Mouse (Mus musculus) MEL (cell line): ENCODE data around the gene Olfr545. TPM values are rescaled to one million over a fixed set of nuclear protein-coding genes. Genes with fewer than 3 reads are reported as not detected.

Experiments
- DNase-seq: peaks from one replicate; pipeline ENCODE4 v3.0.0; 2011; ENCODE audit warnings: low read depth, low spot score
- H3K27ac ChIP-seq: 2 replicates; pipeline ENCODE4 v1.5.1; 2012; ENCODE audit warnings: low read depth, mild to moderate bottlenecking, control low read depth, low read length, moderate library complexity; ENCODE audit not compliant: control insufficient read depth
- H3K27me3 ChIP-seq, 2 experiments: fragments of 150-350 bp in 1 of 2; sonication (generic) in 1 of 2; 2 replicates each; pipeline ENCODE4 v1.6.1; 2012; ENCODE audit warnings: low read length in 2 of 2, mild to moderate bottlenecking in 2 of 2, improper control_type of control experiment in 1 of 2, moderate library complexity in 1 of 2; ENCODE audit not compliant: insufficient read depth in 2 of 2, control insufficient read depth in 1 of 2
- H3K36me3 ChIP-seq, 2 experiments: 2 replicates each; pipeline ENCODE4 v1.6.1; 2012 to 2014; ENCODE audit warnings: low read length in 2 of 2, improper control_type of control experiment in 1 of 2, inconsistent platforms in 1 of 2, mild to moderate bottlenecking in 1 of 2; ENCODE audit not compliant: insufficient read depth in 2 of 2, control insufficient read depth in 1 of 2
- H3K4me1 ChIP-seq, 2 experiments: fragments of 150-350 bp in 1 of 2; sonication (generic) in 1 of 2; 2 replicates each; pipeline ENCODE4 v1.6.1; 2012; ENCODE audit warnings: low read length in 2 of 2, improper control_type of control experiment in 1 of 2, mild to moderate bottlenecking in 1 of 2; ENCODE audit not compliant: insufficient read depth in 2 of 2, control insufficient read depth in 1 of 2
- H3K4me3 ChIP-seq, 2 experiments: fragments of 150-350 bp in 1 of 2; sonication (generic) in 1 of 2; 2 replicates each; pipeline ENCODE4 v1.5.1; 2012; ENCODE audit warnings: low read depth in 2 of 2, low read length in 2 of 2, mild to moderate bottlenecking in 2 of 2, moderate library complexity in 2 of 2, control low read depth in 1 of 2, improper control_type of control experiment in 1 of 2; ENCODE audit not compliant: control insufficient read depth in 1 of 2, insufficient read depth in 1 of 2
- H3K79me2 ChIP-seq: 2 replicates; pipeline ENCODE4 v1.6.1; 2012; ENCODE audit warnings: mild to moderate bottlenecking, low read length, moderate library complexity; ENCODE audit not compliant: control insufficient read depth, poor library complexity, insufficient read depth
- H3K9ac ChIP-seq: 2 replicates; pipeline ENCODE4 v1.6.1; 2012; ENCODE audit warnings: low read depth, mild to moderate bottlenecking, control low read depth, low read length, moderate library complexity; ENCODE audit not compliant: control insufficient read depth, poor library complexity, severe bottlenecking
- H3K9me3 ChIP-seq: fragments of 150-350 bp; sonication (generic); replicated peaks from 2 replicates; pipeline ENCODE4 v1.6.1; 2012; ENCODE audit warnings: mild to moderate bottlenecking, low read length, improper control_type of control experiment, moderate library complexity; ENCODE audit not compliant: insufficient read depth
- BHLHE40 ChIP-seq: IDR thresholded peaks from 2 replicates; pipeline ENCODE4 v1.6.1; 2012; ENCODE audit warnings: low read depth, mild to moderate bottlenecking, inconsistent platforms, low read length, improper control_type of control experiment, borderline replicate concordance
- CHD1 ChIP-seq: IDR thresholded peaks from 2 replicates; pipeline ENCODE4 v1.6.1; 2012; ENCODE audit warnings: low read depth, mild to moderate bottlenecking, inconsistent platforms, low read length, improper control_type of control experiment
- E2F4 ChIP-seq: IDR thresholded peaks from 2 replicates; pipeline ENCODE4 v1.6.1; 2011; ENCODE audit warnings: low read depth, low read length, improper control_type of control experiment, borderline replicate concordance
- ELF1 ChIP-seq: IDR thresholded peaks from 2 replicates; pipeline ENCODE4 v1.6.1; 2014; ENCODE audit warnings: low read depth, mild to moderate bottlenecking, inconsistent platforms, low read length, improper control_type of control experiment, moderate library complexity
- ETS1 ChIP-seq: IDR thresholded peaks from 2 replicates; pipeline ENCODE4 v1.6.1; 2012; ENCODE audit warnings: low read depth, mild to moderate bottlenecking, inconsistent platforms, low read length, improper control_type of control experiment, moderate library complexity
- GATA1 ChIP-seq: IDR thresholded peaks from 2 replicates; pipeline ENCODE4 v1.6.1; 2011; ENCODE audit warnings: low read depth, low read length, improper control_type of control experiment
- HCFC1 ChIP-seq: IDR thresholded peaks from 2 replicates; pipeline ENCODE4 v1.6.1; 2012; ENCODE audit warnings: low read depth, mild to moderate bottlenecking, inconsistent platforms, low read length, improper control_type of control experiment, moderate library complexity
- KAT2A ChIP-seq: conservative IDR thresholded peaks from 2 replicates; pipeline ENCODE4 v1.6.1; 2012; ENCODE audit warnings: low read depth, low read length, improper control_type of control experiment, inconsistent platforms
- MAFK ChIP-seq: IDR thresholded peaks from 2 replicates; pipeline ENCODE4 v1.6.1; 2011; ENCODE audit warnings: low read depth, mild to moderate bottlenecking, low read length, improper control_type of control experiment, borderline replicate concordance
- MXI1 ChIP-seq: IDR thresholded peaks from 2 replicates; pipeline ENCODE4 v1.6.1; 2011; ENCODE audit warnings: mild to moderate bottlenecking, low read depth, low read length, improper control_type of control experiment
- MYB ChIP-seq: IDR thresholded peaks from 2 replicates; pipeline ENCODE4 v1.6.1; 2011; ENCODE audit warnings: mild to moderate bottlenecking, low read depth, low read length, improper control_type of control experiment
- MYC ChIP-seq: IDR thresholded peaks from 2 replicates; pipeline ENCODE4 v1.6.1; 2011; ENCODE audit warnings: low read depth, mild to moderate bottlenecking, low read length, improper control_type of control experiment, moderate library complexity
- NELFE ChIP-seq: IDR thresholded peaks from 2 replicates; pipeline ENCODE4 v1.6.1; 2011; ENCODE audit warnings: low read depth, low read length, improper control_type of control experiment
- NRF1 ChIP-seq: IDR thresholded peaks from 2 replicates; pipeline ENCODE4 v1.6.1; 2014; ENCODE audit warnings: low read depth, mild to moderate bottlenecking, inconsistent platforms, low read length, improper control_type of control experiment, moderate library complexity; ENCODE audit not compliant: poor library complexity, insufficient read depth, severe bottlenecking
- POLR2A ChIP-seq, 2 experiments: IDR thresholded peaks; 2 replicates each; pipeline ENCODE4 v1.6.1; 2011 to 2012; ENCODE audit warnings: low read length in 2 of 2, mild to moderate bottlenecking in 2 of 2, control low read depth in 1 of 2, improper control_type of control experiment in 1 of 2, low read depth in 1 of 2, moderate library complexity in 1 of 2; ENCODE audit not compliant: control insufficient read depth in 1 of 2, insufficient read depth in 1 of 2, poor library complexity in 1 of 2
- POLR2AphosphoS2 ChIP-seq: IDR thresholded peaks from 2 replicates; pipeline ENCODE4 v1.6.1; 2011; ENCODE audit warnings: low read length, improper control_type of control experiment
- POLR2AphosphoS5 ChIP-seq: IDR thresholded peaks from 2 replicates; pipeline ENCODE4 v1.6.1; 2012; ENCODE audit warnings: low read depth, borderline replicate concordance, mild to moderate bottlenecking, inconsistent platforms, low read length, moderate library complexity, mixed read lengths
- SIN3A ChIP-seq: IDR thresholded peaks from 2 replicates; pipeline ENCODE4 v1.6.1; 2012; ENCODE audit warnings: low read length, improper control_type of control experiment, inconsistent platforms
- TBP ChIP-seq: IDR thresholded peaks from 2 replicates; pipeline ENCODE4 v1.8.0; 2011; ENCODE audit warnings: low read depth, low read length, improper control_type of control experiment
- TCF12 ChIP-seq: IDR thresholded peaks from 2 replicates; pipeline ENCODE4 v1.6.1; 2014; ENCODE audit warnings: low read depth, mild to moderate bottlenecking, inconsistent platforms, low read length, improper control_type of control experiment, moderate library complexity
- polyA plus RNA-seq, 2 experiments: library from polyadenylated mRNA; stranded (reverse) in 1 of 2; unstranded in 1 of 2; fragments of >175 nt in 1 of 2; fragments of >200 nt in 1 of 2; gene quantifications; 2 replicates each; pipeline versions ENCODE4 v1.2.1 to v1.2.4; 2012; ENCODE audit warnings: low replicate concordance in 2 of 2, low read depth in 1 of 2; ENCODE audit not compliant: insufficient read length in 2 of 2, insufficient read depth in 1 of 2, missing spikeins in 1 of 2
- total RNA-seq: library from RNA; depleted of rRNA; stranded (reverse); fragments of 300-350 nt; gene quantifications from 2 replicates; pipeline ENCODE4 v1.2.3, GENCODE M21; 2012; rRNA removed

Gene Olfr545
- total and polyA plus RNA-seq, 3 experiments = 0.12 to 0.25 TPM; not detected in 1

DNA sequence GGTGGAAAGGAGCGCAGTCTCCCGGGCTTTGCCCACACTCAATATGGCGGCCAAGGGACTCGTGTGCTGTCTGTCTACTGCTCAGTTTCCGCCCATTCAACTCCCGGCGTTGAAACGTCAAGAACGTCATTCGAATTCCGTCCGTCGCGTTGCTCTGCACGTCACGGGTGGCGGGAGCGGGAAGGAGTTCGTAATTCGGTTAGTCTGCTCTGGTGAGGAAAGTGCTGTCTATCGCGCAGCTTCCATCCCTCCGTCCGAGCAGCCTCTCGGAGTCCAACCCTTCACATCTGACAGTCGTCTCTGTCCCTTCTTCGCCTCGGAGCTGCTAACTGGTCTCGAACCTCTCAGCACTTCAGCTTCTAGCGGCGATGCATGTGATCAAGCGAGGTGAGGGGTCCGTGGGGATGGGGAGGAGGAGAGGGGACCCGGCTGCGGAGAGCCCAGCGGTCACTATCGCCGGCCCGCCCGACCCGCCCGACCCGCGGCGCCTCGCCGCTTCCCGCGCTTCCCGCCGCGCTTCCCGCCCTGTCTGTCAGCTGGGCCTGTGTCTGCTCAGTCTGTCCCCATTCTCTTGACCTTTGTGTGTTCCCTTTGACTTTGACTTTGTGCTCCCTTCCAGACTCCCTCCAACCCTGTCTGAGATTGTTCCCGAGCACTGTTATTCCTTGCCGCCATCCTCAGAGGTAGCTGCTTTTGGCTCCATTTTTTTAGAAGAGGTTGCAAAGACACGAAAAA, 57.5 kb downstream of the Olfr545 start, which contains the start of gene Rrm1:
Gene Rrm1, plus strand, starts transcription at position 39 of the 735 bp plus-strand sequence.
- DNase-seq = peak; percentile 99
- H3K9ac ChIP-seq = peak within 1 kb of the TSS; percentile 99
- TF ChIP-seq TBP (peak; percentile 82), POLR2A (IDR thresholded peaks at IDR 0.05; ENCODE audit: control insufficient read depth in 1 of 2, insufficient read depth in 1 of 2, low read depth in 1 of 2, low read length in 2 of 2, poor library complexity in 1 of 2) (peak; percentile 51 to 94; a peak in 3 of 4 replicates), POLR2AphosphoS5 (peak; percentile 89; the same call in 1 of the 2 replicates), HCFC1 (peak; percentile 97), MYB (peak; percentile 35; the same call in 1 of the 2 replicates), NRF1 (peak; percentile 63), TCF12 (no peak), BHLHE40 (no peak), ETS1 (peak; percentile 58; the same call in 1 of the 2 replicates), MYC (peak; percentile 94), E2F4 (peak; percentile 100), SIN3A (peak; percentile 92), ELF1 (peak; percentile 97), POLR2AphosphoS2 (peak; percentile 80), GATA1 (no peak), KAT2A (peak; percentile 94), MXI1 (peak; percentile 67; the same call in 1 of the 2 replicates), CHD1 (no peak), MAFK (no peak), NELFE (peak; percentile 87)
- H3K9me3 ChIP-seq = no peaks in the 10 kb centered on the region
- peaks cover 13 to 32% of the 10 kb centered on the region in 2 experiments for H3K36me3 ChIP-seq
- H3K4me3 ChIP-seq = peak within 1 kb of the TSS; percentile 49 to 99
- peaks cover 8 to 20% of the 10 kb centered on the region in 2 experiments for H3K4me1 ChIP-seq
- H3K27me3 ChIP-seq = no peaks in the 10 kb centered on the region
- peaks cover 31% of the 10 kb centered on the region for H3K79me2 ChIP-seq
- H3K27ac ChIP-seq = peak within 1 kb of the TSS; percentile 98

Other genes starting within 250 kb of the Olfr545 start
- 24.1 and 33.3 TPM in 2 replicates for gene Rhog, start 243.5 kb downstream of the Olfr545 start, total RNA-seq
- 100 to 1,000 TPM; 347 to 425 TPM for gene Rhog, start 243.5 kb downstream of the Olfr545 start, polyA plus RNA-seq
- gene Stim1, start 231.8 kb downstream of the Olfr545 start, total RNA-seq = 26.1 and 28.2 TPM in 2 replicates
- gene Stim1, start 231.8 kb downstream of the Olfr545 start, polyA plus RNA-seq = 10 to 100 TPM in 1 of 2 experiments, not detected in 1; 65.0 TPM
- gene Rrm1, start 57.9 kb downstream of the Olfr545 start, total RNA-seq = 147 and 154 TPM in 2 replicates
- 100 to 1,000 TPM in 1 of 2 experiments, not detected in 1; 228 TPM for gene Rrm1, start 57.9 kb downstream of the Olfr545 start, polyA plus RNA-seq
- gene Olfr543, start 17.9 kb downstream of the Olfr545 start, total RNA-seq = 0.12 TPM in 1 of 2 replicates, not detected in the other
- under 1 TPM in 1 of 2 experiments, not detected in 1; 0.61 TPM for gene Olfr543, start 17.9 kb downstream of the Olfr545 start, polyA plus RNA-seq
- gene Olfr544, start 11.3 kb downstream of the Olfr545 start, total RNA-seq = 0.04 and 0.07 TPM in 2 replicates
- gene Olfr544, start 11.3 kb downstream of the Olfr545 start, polyA plus RNA-seq = under 1 TPM in 1 of 2 experiments, not detected in 1; 0.07 TPM
- gene Olfr547, start 35.2 kb upstream of the Olfr545 start, total RNA-seq = not detected in 2 replicates
- gene Olfr547, start 35.2 kb upstream of the Olfr545 start, polyA plus RNA-seq = not detected
- gene Olfr548-ps1, start 41.3 kb upstream of the Olfr545 start, total RNA-seq = not detected in 2 replicates
- not detected for gene Olfr548-ps1, start 41.3 kb upstream of the Olfr545 start, polyA plus RNA-seq
- not detected in 2 replicates for gene Olfr549, start 50.3 kb upstream of the Olfr545 start, total RNA-seq
- gene Olfr549, start 50.3 kb upstream of the Olfr545 start, polyA plus RNA-seq = not detected
- 1.3 and 3.3 TPM in 2 replicates for gene Trim21, start 65.9 kb upstream of the Olfr545 start, total RNA-seq
- 1 to 10 TPM in 1 of 2 experiments, not detected in 1; 2.8 TPM for gene Trim21, start 65.9 kb upstream of the Olfr545 start, polyA plus RNA-seq
- not detected in 2 replicates for gene Olfr550, start 71.9 kb upstream of the Olfr545 start, total RNA-seq
- not detected for gene Olfr550, start 71.9 kb upstream of the Olfr545 start, polyA plus RNA-seq
- not detected in 2 replicates for gene Olfr551, start 92.3 kb upstream of the Olfr545 start, total RNA-seq
- not detected for gene Olfr551, start 92.3 kb upstream of the Olfr545 start, polyA plus RNA-seq
- gene Olfr552, start 98.2 kb upstream of the Olfr545 start, total RNA-seq = not detected in 2 replicates
- not detected for gene Olfr552, start 98.2 kb upstream of the Olfr545 start, polyA plus RNA-seq
- gene Olfr553, start 118.6 kb upstream of the Olfr545 start, total RNA-seq = not detected in 2 replicates
- not detected for gene Olfr553, start 118.6 kb upstream of the Olfr545 start, polyA plus RNA-seq
- gene Olfr554, start 138.9 kb upstream of the Olfr545 start, total RNA-seq = not detected in 2 replicates
- not detected for gene Olfr554, start 138.9 kb upstream of the Olfr545 start, polyA plus RNA-seq
- gene Olfr555, start 159.2 kb upstream of the Olfr545 start, total RNA-seq = not detected in 2 replicates
- not detected for gene Olfr555, start 159.2 kb upstream of the Olfr545 start, polyA plus RNA-seq
- gene Olfr556, start 165.3 kb upstream of the Olfr545 start, total RNA-seq = not detected in 2 replicates
- not detected for gene Olfr556, start 165.3 kb upstream of the Olfr545 start, polyA plus RNA-seq
- gene Trim68, start 187.8 kb upstream of the Olfr545 start, total RNA-seq = not detected in 2 replicates
- not detected for gene Trim68, start 187.8 kb upstream of the Olfr545 start, polyA plus RNA-seq
- not detected in 2 replicates for gene Olfr557, start 196.3 kb upstream of the Olfr545 start, total RNA-seq
- gene Olfr557, start 196.3 kb upstream of the Olfr545 start, polyA plus RNA-seq = not detected
- gene Olfr558, start 202.6 kb upstream of the Olfr545 start, total RNA-seq = not detected in 2 replicates
- gene Olfr558, start 202.6 kb upstream of the Olfr545 start, polyA plus RNA-seq = not detected
- gene Olfr33, start 219.5 kb upstream of the Olfr545 start, total RNA-seq = not detected in 2 replicates
- gene Olfr33, start 219.5 kb upstream of the Olfr545 start, polyA plus RNA-seq = not detected
- gene Olfr559, start 227.9 kb upstream of the Olfr545 start, total RNA-seq = not detected in 2 replicates
- not detected for gene Olfr559, start 227.9 kb upstream of the Olfr545 start, polyA plus RNA-seq